Mouse (Mus musculus) embryonic facial prominence, embryonic 15.5 days (tissue): ENCODE measurements around the gene Mpst. TPM values are rescaled to one million over a fixed set of nuclear protein-coding genes. Genes with fewer than 3 reads are reported as not detected.

Source experiments
- ATAC-seq: fragments of 200-750 bp; cut with Nextera tagmentation; 2 replicates; pipeline ENCODE4 v1.8.0; 2017; ENCODE audit warnings: low read depth, moderate TSS enrichment; ENCODE audit not compliant: insufficient number of reproducible peaks, low FRiP score, low TSS enrichment
- H3K27ac ChIP-seq: fragments of 300-500 bp; sonication (generic); replicated peaks from 2 replicates; pipeline ENCODE4 v1.5.1; 2015; ENCODE audit warnings: mild to moderate bottlenecking, inconsistent platforms
- H3K27me3 ChIP-seq: fragments of 300-500 bp; sonication (generic); 2 replicates; pipeline ENCODE4 v1.6.1; 2015; ENCODE audit warnings: inconsistent platforms
- H3K36me3 ChIP-seq: fragments of 300-500 bp; sonication (generic); 2 replicates; pipeline ENCODE4 v1.6.1; 2015; ENCODE audit warnings: mild to moderate bottlenecking, inconsistent platforms
- H3K4me1 ChIP-seq: fragments of 300-500 bp; sonication (generic); 2 replicates; pipeline ENCODE4 v1.6.1; 2015; ENCODE audit warnings: inconsistent platforms
- H3K4me2 ChIP-seq: fragments of 300-500 bp; sonication (generic); replicated peaks from 2 replicates; pipeline ENCODE4 v1.6.1; 2015; ENCODE audit warnings: mild to moderate bottlenecking, inconsistent platforms
- H3K4me3 ChIP-seq: fragments of 300-500 bp; sonication (generic); replicated peaks from 2 replicates; pipeline ENCODE4 v1.5.1; 2015; ENCODE audit warnings: mild to moderate bottlenecking, inconsistent platforms
- H3K9ac ChIP-seq: fragments of 300-500 bp; sonication (generic); 2 replicates; pipeline ENCODE4 v1.6.1; 2015; ENCODE audit warnings: inconsistent platforms
- H3K9me3 ChIP-seq: fragments of 300-500 bp; sonication (generic); replicated peaks from 2 replicates; pipeline ENCODE4 v1.6.1; 2016; ENCODE audit warnings: inconsistent platforms
- WGBS: fragments of 180-500 bp; shearing (Covaris S2); methylation state at CpG from one replicate; pipeline ENCODE4 v1.1.7; 2015; 5-methylcytosine and 5-hydroxymethylcytosine counted together
- polyA plus RNA-seq: library from polyadenylated mRNA; unstranded; fragments of >200 nt; fragmentation: Nextera tagmentation; extraction: Ambion mirVana; gene quantifications from 2 replicates; pipeline ENCODE4 v1.2.1, GENCODE M21; 2015

Mpst gene
- polyA plus RNA-seq, 1 experiment from 2014 or later: 4.1 TPM

- H3K27me3 ChIP-seq: peaks cover 25% of the 10 kb centered on the region
- no peaks in the 10 kb centered on the region for H3K36me3 ChIP-seq
- H3K4me1 ChIP-seq: peaks cover 54% of the 10 kb centered on the region
- H3K27ac ChIP-seq: peak overlapping the region; percentile 94
- H3K4me3 ChIP-seq: peak overlapping the region; percentile 63
- H3K9ac ChIP-seq: no peak overlapping the region; the same call in 1 of the 2 replicates
- H3K9me3 ChIP-seq: no peaks in the 10 kb centered on the region
- H3K4me2 ChIP-seq: peak overlapping the region; percentile 92
- no peak for ATAC-seq
- 57% methylated on average over 11 of the region's 11 CpGs for WGBS
These were observed 1.1 kb upstream of the Mpst start for GRCm38 (mm10) chr15:78405098-78405497.

- H3K4me3 ChIP-seq: peak within 1 kb of the TSS; percentile 63
- WGBS: 3% methylated on average over 34 of the region's 34 CpGs
- peak within 1 kb of the TSS; percentile 39 for H3K9ac ChIP-seq
- H3K4me1 ChIP-seq: peaks cover 57% of the 10 kb centered on the region
- no peaks in the 10 kb centered on the region for H3K36me3 ChIP-seq
- H3K27ac ChIP-seq: peak within 1 kb of the TSS; percentile 94
- peak; percentile 83 for ATAC-seq
- H3K4me2 ChIP-seq: peak within 1 kb of the TSS; percentile 92
- H3K27me3 ChIP-seq: peaks cover 30% of the 10 kb centered on the region
- H3K9me3 ChIP-seq: no peaks in the 10 kb centered on the region
These were observed 552 bp upstream of the Mpst start, which contains the start of gene Tst for GRCm38 (mm10) chr15:78405517-78406211. TSS of gene Tst (minus strand) at chr15:78405907.

GRCm38 (mm10) chr15:78409570-78410052 is 3.4 kb downstream of the Mpst start:
- Histone ChIP-seq H3K4me2 (peak overlapping the region; percentile 36), H3K4me1 (peaks cover 32% of the 10 kb centered on the region), H3K9ac (no peak overlapping the region), H3K4me3 (peak overlapping the region; percentile 23), H3K36me3 (no peaks in the 10 kb centered on the region), H3K9me3 (no peaks in the 10 kb centered on the region), H3K27ac (no peak overlapping the region), H3K27me3 (peaks cover 39% of the 10 kb centered on the region)
- no peak for ATAC-seq
- WGBS: 23% methylated on average over 12 of the region's 12 CpGs

- Histone ChIP-seq H3K4me3 (no peak overlapping the region), H3K27me3 (peaks cover 33% of the 10 kb centered on the region), H3K9ac (no peak overlapping the region), H3K36me3 (no peaks in the 10 kb centered on the region), H3K9me3 (no peaks in the 10 kb centered on the region), H3K27ac (no peak overlapping the region), H3K4me2 (no peak overlapping the region), H3K4me1 (peaks cover 9% of the 10 kb centered on the region)
- WGBS: 87% methylated on average over 14 of the region's 14 CpGs
- no peak for ATAC-seq
These were observed 7.0 kb downstream of the Mpst start for GRCm38 (mm10) chr15:78413083-78413718.

- peaks cover 9% of the 10 kb centered on the region for H3K4me1 ChIP-seq
- H3K36me3 ChIP-seq: no peaks in the 10 kb centered on the region
- no peak for ATAC-seq
- H3K9me3 ChIP-seq: no peaks in the 10 kb centered on the region
- H3K27me3 ChIP-seq: peaks cover 29% of the 10 kb centered on the region
- H3K4me3 ChIP-seq: no peak overlapping the region
- H3K4me2 ChIP-seq: no peak overlapping the region
- 0 out of 2 replicates have a peak overlapping the region, but pooled peaks have one; percentile 11 for H3K27ac ChIP-seq
- H3K9ac ChIP-seq: no peak overlapping the region
- WGBS: 58% methylated on average over 1 of the region's 1 CpGs
These were observed 7.5 kb downstream of the Mpst start for GRCm38 (mm10) chr15:78413719-78414117.

- peak overlapping the region; percentile 11; the same call in 1 of the 2 replicates for H3K27ac ChIP-seq
- H3K9ac ChIP-seq: no peak overlapping the region
- no peak for ATAC-seq
- no peaks in the 10 kb centered on the region for H3K9me3 ChIP-seq
- peaks cover 24% of the 10 kb centered on the region for H3K27me3 ChIP-seq
- no peak overlapping the region for H3K4me2 ChIP-seq
- H3K4me1 ChIP-seq: peaks cover 9% of the 10 kb centered on the region
- no peak overlapping the region for H3K4me3 ChIP-seq
- no peaks in the 10 kb centered on the region for H3K36me3 ChIP-seq
- WGBS: 77% methylated on average over 8 of the region's 8 CpGs
These were observed 7.9 kb downstream of the Mpst start for GRCm38 (mm10) chr15:78414157-78414556.

- Histone ChIP-seq H3K4me3 (no peak overlapping the region), H3K4me2 (no peak overlapping the region), H3K9me3 (no peaks in the 10 kb centered on the region), H3K36me3 (no peaks in the 10 kb centered on the region), H3K27me3 (no peaks in the 10 kb centered on the region), H3K4me1 (no peaks in the 10 kb centered on the region), H3K9ac (no peak overlapping the region), H3K27ac (peak overlapping the region; percentile 17; the same call in 1 of the 2 replicates)
- WGBS: 17% methylated on average over 4 of the region's 4 CpGs
- no peak for ATAC-seq
These were observed 10.7 kb downstream of the Mpst start for GRCm38 (mm10) chr15:78416937-78417336.

- Histone ChIP-seq H3K9me3 (no peaks in the 10 kb centered on the region), H3K36me3 (no peaks in the 10 kb centered on the region), H3K9ac (no peak overlapping the region), H3K27me3 (no peaks in the 10 kb centered on the region), H3K4me3 (no peak overlapping the region), H3K4me2 (no peak overlapping the region), H3K27ac (no peak overlapping the region), H3K4me1 (no peaks in the 10 kb centered on the region)
- WGBS: 81% methylated on average over 13 of the region's 13 CpGs
- ATAC-seq: no peak
These were observed 14.2 kb downstream of the Mpst start for GRCm38 (mm10) chr15:78420395-78420794.

GRCm38 (mm10) chr15:78422046-78422956 is 16.1 kb downstream of the Mpst start:
- H3K9me3 ChIP-seq: no peaks in the 10 kb centered on the region
- no peak overlapping the region for H3K4me3 ChIP-seq
- H3K4me2 ChIP-seq: no peak overlapping the region; the same call in 1 of the 2 replicates
- no peaks in the 10 kb centered on the region for H3K27me3 ChIP-seq
- no peak overlapping the region for H3K27ac ChIP-seq
- ATAC-seq: no peak; the same call in none of the 2 replicates
- no peak overlapping the region for H3K9ac ChIP-seq
- no peaks in the 10 kb centered on the region for H3K4me1 ChIP-seq
- H3K36me3 ChIP-seq: no peaks in the 10 kb centered on the region
- WGBS: 12% methylated on average over 16 of the region's 16 CpGs

GRCm38 (mm10) chr15:78424507-78424906 is 18.3 kb downstream of the Mpst start:
- H3K9ac ChIP-seq: no peak overlapping the region
- peaks cover 11% of the 10 kb centered on the region for H3K4me1 ChIP-seq
- no peaks in the 10 kb centered on the region for H3K9me3 ChIP-seq
- H3K4me2 ChIP-seq: no peak overlapping the region
- WGBS: 22% methylated on average over 11 of the region's 11 CpGs
- H3K27ac ChIP-seq: no peak overlapping the region
- no peak for ATAC-seq
- no peaks in the 10 kb centered on the region for H3K36me3 ChIP-seq
- H3K27me3 ChIP-seq: no peaks in the 10 kb centered on the region
- H3K4me3 ChIP-seq: no peak overlapping the region

- no peaks in the 10 kb centered on the region for H3K9me3 ChIP-seq
- no peak overlapping the region for H3K27ac ChIP-seq
- no peak overlapping the region for H3K4me2 ChIP-seq
- no peaks in the 10 kb centered on the region for H3K27me3 ChIP-seq
- no peak for ATAC-seq
- H3K4me3 ChIP-seq: no peak overlapping the region
- WGBS: 61% methylated on average over 4 of the region's 4 CpGs
- peaks cover 18% of the 10 kb centered on the region for H3K4me1 ChIP-seq
- no peaks in the 10 kb centered on the region for H3K36me3 ChIP-seq
- no peak overlapping the region for H3K9ac ChIP-seq
These were observed 19.0 kb downstream of the Mpst start for GRCm38 (mm10) chr15:78425230-78425629.
